Mouse (Mus musculus): ENCODE measurements around the gene Pclo. TPM values are rescaled to one million over a fixed set of nuclear protein-coding genes. Genes with fewer than 3 reads are reported as not detected.
"Not testable (repeated sequence)": the region's sequence is repeated elsewhere in the genome, so short reads cannot be mapped to it uniquely, and the experiment has no call there.

Gene Pclo
- polyA plus RNA-seq, 1 experiment from 2014 or later, result 0.11 TPM

DNA sequence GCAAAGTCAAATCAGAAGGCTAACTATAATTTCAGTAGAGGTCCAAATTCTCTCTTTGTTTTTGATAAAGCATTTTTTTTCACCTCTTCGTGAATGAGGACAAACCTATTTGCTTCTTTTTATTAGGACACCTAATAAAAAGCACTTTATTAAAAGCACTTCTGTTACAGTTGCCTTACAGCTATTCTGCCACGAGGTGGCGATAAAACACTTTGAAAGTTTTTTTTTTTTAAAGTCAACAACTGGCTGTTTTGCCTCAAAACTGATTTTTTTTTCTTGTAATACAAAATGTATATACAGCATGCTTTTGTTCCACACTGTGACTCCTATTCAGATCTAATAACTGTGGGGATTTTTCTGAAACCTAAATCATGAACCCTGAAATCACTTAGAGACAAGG is 388.8 kb downstream of the Pclo start:
- H3K4me1 ChIP-seq; H3K27me3 ChIP-seq (ENCODE audit: low read depth, poor library complexity, severe bottlenecking); H3K4me3 ChIP-seq; DNase-seq (ENCODE audit: low spot score); H3K27ac ChIP-seq; H3K36me3 ChIP-seq; H3K9me3 ChIP-seq (replicated peaks): not testable (repeated sequence)
- WGBS, result 22% methylated on average over 3 of the region's 3 CpGs
